Mouse (Mus musculus) limb, embryonic 14.5 days (tissue): ENCODE measurements around the gene Psmd11. TPM values are rescaled to one million over a fixed set of nuclear protein-coding genes. Genes with fewer than 3 reads are reported as not detected.

Experiments used
- ATAC-seq: fragments of 200-750 bp; cut with Nextera tagmentation; 2 replicates; pipeline ENCODE4 v1.8.0; 2017; ENCODE audit warnings: low read depth, moderate number of reproducible peaks, moderate TSS enrichment; ENCODE audit not compliant: low FRiP score
- DNase-seq: peaks from one replicate; pipeline ENCODE4 v3.0.0-alpha.2; 2015; ENCODE audit warnings: low spot score
- H3K27ac ChIP-seq: fragments of 300-500 bp; sonication (generic); replicated peaks from 2 replicates; pipeline ENCODE4 v1.5.1; 2014; ENCODE audit warnings: low read depth, mild to moderate bottlenecking, low read length, moderate library complexity, mixed read lengths
- H3K27me3 ChIP-seq: fragments of 300-500 bp; sonication (generic); 2 replicates; pipeline ENCODE4 v1.6.1; 2014; ENCODE audit warnings: low read length, mixed read lengths; ENCODE audit not compliant: control insufficient read depth, insufficient read depth
- H3K36me3 ChIP-seq: fragments of 300-500 bp; sonication (generic); 2 replicates; pipeline ENCODE4 v1.6.1; 2014; ENCODE audit warnings: mild to moderate bottlenecking, low read length, moderate library complexity, mixed read lengths; ENCODE audit not compliant: control insufficient read depth, insufficient read depth
- H3K4me1 ChIP-seq: fragments of 300-500 bp; sonication (generic); 2 replicates; pipeline ENCODE4 v1.6.1; 2014; ENCODE audit warnings: antibody characterized with exemption, low read length, mixed read lengths; ENCODE audit not compliant: control insufficient read depth, insufficient read depth
- H3K4me2 ChIP-seq: fragments of 300-500 bp; sonication (generic); replicated peaks from 2 replicates; pipeline ENCODE4 v1.6.1; 2014; ENCODE audit warnings: low read depth, mild to moderate bottlenecking, low read length, moderate library complexity; ENCODE audit not compliant: severe bottlenecking
- H3K4me3 ChIP-seq: fragments of 300-500 bp; sonication (generic); replicated peaks from 2 replicates; pipeline ENCODE4 v1.5.1; 2014; ENCODE audit warnings: low read length
- H3K9ac ChIP-seq: fragments of 300-500 bp; sonication (generic); 2 replicates; pipeline ENCODE4 v1.6.1; 2014; ENCODE audit warnings: mild to moderate bottlenecking, low read depth, low read length, moderate library complexity; ENCODE audit not compliant: severe bottlenecking
- H3K9me3 ChIP-seq: fragments of 300-500 bp; sonication (generic); 2 replicates; pipeline ENCODE4 v1.6.1; 2016; ENCODE audit warnings: low read length; ENCODE audit not compliant: control insufficient read depth
- POLR2A ChIP-seq: fragments of 200-500 bp; IDR thresholded peaks from 2 replicates; pipeline ENCODE4 v1.8.0; 2012; ENCODE audit warnings: inconsistent platforms, mild to moderate bottlenecking, moderate library complexity, borderline replicate concordance; ENCODE audit not compliant: insufficient read depth, insufficient read length; ENCODE audit errors: extremely low read depth
- WGBS: fragments of 180-500 bp; shearing (Covaris S2); extraction: QIAGEN DNeasy Blood & Tissue Kit; methylation state at CpG from one replicate; pipeline ENCODE4 v1.1.7; 2014; 5-methylcytosine and 5-hydroxymethylcytosine counted together
- polyA plus RNA-seq, 2 experiments: library from polyadenylated mRNA; depleted of rRNA in 1 of 2; stranded (reverse) in 1 of 2; unstranded in 1 of 2; fragments of >200 nt; fragmentation: Nextera tagmentation in 1 of 2; extraction: Ambion mirVana in 1 of 2; gene quantifications; 2 replicates each; pipeline versions ENCODE4 v1.2.1 to v1.2.3; 2012 to 2014

Gene Psmd11
- polyA plus RNA-seq, 2 experiments, result 86.9 to 261 TPM

DNA sequence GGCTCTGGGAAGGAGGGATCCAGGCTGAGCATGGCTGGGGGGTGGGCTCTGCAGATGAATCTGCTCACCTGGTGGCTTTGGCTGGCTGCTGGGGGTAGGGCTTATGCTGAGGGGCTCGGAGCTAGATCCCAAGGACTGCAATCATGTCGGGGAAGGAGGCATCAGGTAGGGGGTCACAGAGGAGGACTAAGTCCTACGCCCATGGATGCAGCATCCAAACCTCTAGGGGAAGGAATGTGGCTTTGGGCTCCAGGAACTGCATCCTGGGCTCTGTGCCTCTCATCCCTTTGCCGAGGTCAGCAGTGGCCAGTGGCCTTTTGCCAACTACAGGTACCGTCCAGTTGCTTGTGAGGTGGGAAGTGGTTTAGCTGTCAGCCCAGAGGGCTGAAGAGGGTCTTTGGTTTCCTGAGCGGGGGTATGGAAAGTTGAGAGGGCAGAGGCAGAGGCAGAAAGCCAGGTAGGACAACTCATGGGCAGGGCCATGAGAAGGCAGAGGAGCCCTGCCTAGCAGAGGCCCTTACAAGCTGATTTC, 55.2 kb downstream of the Psmd11 start:
- no peak overlapping the region for H3K4me2 ChIP-seq

DNA sequence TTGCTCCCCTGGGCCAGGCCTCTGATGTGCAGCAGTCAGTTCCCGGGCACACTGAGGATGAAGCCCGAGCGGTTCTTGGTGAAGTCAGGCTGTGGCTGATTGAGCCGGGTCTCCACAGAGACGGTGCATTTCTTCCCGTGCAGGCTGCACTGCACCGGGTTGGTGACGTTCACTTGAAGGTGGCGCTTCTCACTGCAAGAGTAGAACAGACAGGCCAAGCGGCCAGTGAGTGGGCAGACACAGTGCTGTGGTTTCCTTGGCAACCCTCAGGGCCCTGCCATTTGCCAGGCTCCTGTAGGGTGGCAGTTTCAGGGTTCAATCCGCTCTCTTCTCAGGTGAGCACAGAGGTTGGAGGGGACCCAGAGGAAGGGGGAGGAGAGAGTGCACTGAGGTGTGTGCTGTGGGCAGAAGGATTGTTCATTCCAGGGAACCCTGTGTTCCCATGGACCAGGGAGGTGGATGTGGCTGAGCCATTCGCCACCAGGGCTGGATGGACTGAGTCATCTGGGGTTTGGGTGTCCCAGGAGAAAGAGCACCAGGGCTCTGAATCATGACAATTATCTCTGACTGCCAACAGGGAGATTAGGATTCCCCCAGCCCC, 55.9 kb downstream of the Psmd11 start:
- H3K9ac ChIP-seq, result no peak overlapping the region
- no peaks in the 10 kb centered on the region for H3K27me3 ChIP-seq
- DNase-seq, result no peak
- no peak overlapping the region for H3K27ac ChIP-seq
- no peaks in the 10 kb centered on the region for H3K9me3 ChIP-seq
- no peak for ATAC-seq
- no peak overlapping the region for H3K4me3 ChIP-seq
- TF ChIP-seq POLR2A, result no peak
- 42% methylated on average over 12 of the region's 12 CpGs for WGBS
- 0 out of 2 replicates have a peak, but pooled peaks cover 3% of the 10 kb centered on the region for H3K36me3 ChIP-seq
- no peak overlapping the region for H3K4me2 ChIP-seq
- peaks cover 5% of the 10 kb centered on the region for H3K4me1 ChIP-seq

More for the DNA sequence above, 55.2 kb downstream of the Psmd11 start:
- Histone ChIP-seq H3K27ac (no peak overlapping the region), H3K9ac (no peak overlapping the region), H3K9me3 (no peaks in the 10 kb centered on the region), H3K4me3 (no peak overlapping the region), H3K4me1 (peaks cover 8% of the 10 kb centered on the region), H3K36me3 (0 out of 2 replicates have a peak, but pooled peaks cover 3% of the 10 kb centered on the region), H3K27me3 (no peaks in the 10 kb centered on the region)
- ATAC-seq (no peak), DNase-seq (no peak)
- TF ChIP-seq POLR2A, result no peak
- 70% methylated on average over 6 of the region's 6 CpGs for WGBS

DNA sequence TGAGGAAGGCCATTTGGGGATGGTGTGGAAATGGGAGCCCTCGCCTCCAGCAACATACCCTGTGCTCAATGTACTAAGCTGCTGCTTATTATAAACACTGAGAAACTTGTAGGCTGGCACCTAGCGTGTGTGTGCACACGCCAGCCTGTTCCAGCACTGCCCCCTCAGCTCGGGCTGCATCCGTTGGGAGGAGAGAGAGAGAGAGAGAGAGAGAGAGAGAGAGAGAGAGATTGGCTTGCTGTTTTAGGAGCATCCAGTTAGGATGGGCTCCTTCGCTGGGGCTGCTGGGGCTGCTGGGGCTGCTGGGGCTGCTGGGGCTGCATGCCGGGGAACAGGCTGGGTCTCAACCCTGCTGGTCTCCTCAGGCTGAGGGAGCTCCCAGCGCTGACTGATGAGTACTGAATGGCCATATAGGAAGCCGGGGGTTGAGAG, 56.7 kb downstream of the Psmd11 start:
- Histone ChIP-seq H3K9me3 (no peaks in the 10 kb centered on the region), H3K9ac (no peak overlapping the region), H3K4me1 (peaks cover 8% of the 10 kb centered on the region; the same call in 1 of the 2 replicates), H3K4me3 (no peak overlapping the region), H3K27ac (no peak overlapping the region), H3K27me3 (no peaks in the 10 kb centered on the region), H3K36me3 (no peaks in the 10 kb centered on the region), H3K4me2 (no peak overlapping the region)
- 75% methylated on average over 9 of the region's 9 CpGs for WGBS
- TF ChIP-seq POLR2A, result no peak
- ATAC-seq (no peak), DNase-seq (no peak)

DNA sequence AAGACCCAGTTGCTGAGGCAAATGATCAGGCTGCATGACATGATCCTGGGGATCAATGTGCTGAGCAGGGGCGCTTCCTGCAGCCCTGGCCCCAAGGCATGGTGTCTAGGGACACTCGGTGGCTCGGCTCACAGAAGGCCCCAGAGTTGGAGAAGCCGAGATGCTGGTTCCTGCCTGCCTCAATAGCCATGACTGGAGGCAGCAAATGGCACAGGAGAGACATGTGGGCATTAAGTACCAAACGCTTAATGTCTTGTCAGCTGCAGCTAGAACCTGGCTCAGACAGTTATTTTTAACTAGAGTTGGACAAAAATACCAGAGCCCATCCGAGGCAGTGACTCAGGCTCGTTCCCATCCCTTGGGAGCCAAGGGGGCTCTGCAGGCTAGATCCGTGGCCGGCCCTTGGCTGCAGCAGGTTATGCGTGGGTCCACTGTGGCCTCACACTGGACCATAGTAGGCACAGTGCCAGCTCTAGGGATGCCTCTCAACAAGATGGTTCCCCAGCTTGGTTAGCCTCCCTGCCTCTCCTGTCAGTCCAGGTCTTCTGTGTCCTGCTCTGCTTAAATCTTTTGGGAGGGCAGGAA, 57.3 kb downstream of the Psmd11 start:
- no peak overlapping the region for H3K4me3 ChIP-seq
- no peaks in the 10 kb centered on the region for H3K9me3 ChIP-seq
- H3K27ac ChIP-seq, result no peak overlapping the region
- peaks cover 8% of the 10 kb centered on the region; the same call in 1 of the 2 replicates for H3K4me1 ChIP-seq
- H3K27me3 ChIP-seq, result no peaks in the 10 kb centered on the region
- H3K4me2 ChIP-seq, result no peak overlapping the region
- no peak for TF ChIP-seq POLR2A
- H3K9ac ChIP-seq, result no peak overlapping the region
- WGBS, result 76% methylated on average over 10 of the region's 10 CpGs
- DNase-seq (no peak), ATAC-seq (no peak)
- no peaks in the 10 kb centered on the region for H3K36me3 ChIP-seq

DNA sequence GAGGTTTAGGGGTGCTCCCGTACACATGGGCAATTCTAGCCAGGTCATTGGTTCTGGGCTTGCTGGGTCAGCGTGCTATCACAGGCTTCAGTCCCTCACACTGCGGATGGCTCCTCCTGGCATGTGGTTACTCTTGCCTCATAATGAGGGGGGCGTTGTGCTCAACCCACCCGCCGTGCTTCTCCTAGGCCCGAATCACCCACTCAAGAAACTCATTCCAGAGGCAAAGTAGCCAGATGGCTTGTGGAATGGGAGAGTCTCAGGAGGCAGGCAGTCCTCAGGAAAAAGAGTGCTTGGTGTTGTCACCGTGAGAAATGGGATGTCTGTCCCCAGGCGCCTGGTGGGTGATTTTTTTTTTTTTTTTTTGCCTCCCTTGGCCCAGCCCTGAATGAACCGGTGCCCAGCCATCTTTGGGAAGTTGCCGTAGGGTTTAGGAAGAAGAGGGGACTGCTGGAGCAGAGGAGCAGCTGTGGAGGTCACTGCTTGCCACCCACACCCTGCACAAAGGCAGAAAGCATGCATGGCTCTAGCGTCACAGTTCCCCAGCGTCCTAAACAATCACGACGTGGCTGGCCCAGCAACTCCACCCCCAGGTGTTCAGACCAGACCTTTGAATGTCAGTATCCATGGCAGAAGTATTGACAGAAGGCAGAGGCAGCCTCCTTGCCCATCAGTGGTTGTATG, 59.6 kb downstream of the Psmd11 start:
- Histone ChIP-seq H3K27me3 (no peaks in the 10 kb centered on the region), H3K4me1 (peaks cover 8% of the 10 kb centered on the region; the same call in 1 of the 2 replicates), H3K4me2 (no peak overlapping the region), H3K27ac (no peak overlapping the region), H3K4me3 (no peak overlapping the region), H3K9me3 (no peaks in the 10 kb centered on the region), H3K9ac (no peak overlapping the region), H3K36me3 (no peaks in the 10 kb centered on the region)
- DNase-seq (no peak), ATAC-seq (no peak)
- TF ChIP-seq POLR2A, result no peak
- 69% methylated on average over 15 of the region's 15 CpGs for WGBS
